Comparison of ENCODE assay signal across 8 mouse cellular contexts in the genomic region with DNA sequence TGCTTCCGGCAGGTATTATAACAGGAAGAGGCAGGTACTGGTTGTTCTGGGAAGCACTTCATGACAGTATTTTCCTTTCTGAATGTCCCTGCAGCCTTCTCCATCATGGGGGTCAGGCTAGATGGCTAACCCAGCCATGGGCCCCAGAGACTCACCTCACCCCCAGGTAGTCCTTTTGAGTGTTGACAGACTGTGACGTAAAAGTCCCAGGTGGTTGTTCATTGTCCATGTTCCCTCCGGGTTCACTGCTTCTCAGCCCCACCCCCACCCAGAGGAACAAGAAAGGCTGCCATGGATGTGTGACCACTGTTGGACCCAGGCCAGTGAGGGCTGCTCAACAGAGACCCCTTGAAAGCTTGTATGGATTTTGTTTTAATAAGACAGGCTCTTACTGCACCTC. TPM values are rescaled to one million over a fixed set of nuclear protein-coding genes. Genes with fewer than 3 reads are reported as not detected.
DNase-seq lines count a peak whose midpoint lies in the region; ATAC-seq and TF ChIP-seq lines count a peak whose summit lies in the region.

No protein-coding gene starts in this region.

- no peak for ATAC-seq in heart, embryonic 14.5 days (ENCODE audit: insufficient number of reproducible peaks, insufficient read depth, low FRiP score, low read depth)
- ATAC-seq in forebrain, embryonic 13.5 days: no peak
- ATAC-seq in erythroid progenitor cell, adult 5-6 weeks (replicated peaks; ENCODE audit: low FRiP score, poor library complexity, severe bottlenecking): no peak

- 57% methylated on average over 3 of the region's 3 CpGs for WGBS in heart, embryonic 14.5 days
- 43% methylated on average over 3 of the region's 3 CpGs for WGBS in forebrain, embryonic 13.5 days

- peaks cover 17 to 25% of the 10 kb centered on the region in 2 experiments for H3K4me1 ChIP-seq in heart, embryonic 14.5 days (ENCODE audit: control insufficient read depth in 2 of 2, insufficient read depth in 2 of 2, low read length in 2 of 2)
- H3K4me1 ChIP-seq in forebrain, embryonic 13.5 days: peaks cover 40% of the 10 kb centered on the region

- peak overlapping the region; percentile 77 to 80 for H3K27ac ChIP-seq in heart, embryonic 14.5 days (replicated peaks in 1 of 2; ENCODE audit: control insufficient read depth in 1 of 2, insufficient read depth in 1 of 2, low read depth in 2 of 2, low read length in 2 of 2)
- peak overlapping the region; percentile 76 for H3K27ac ChIP-seq in forebrain, embryonic 13.5 days

- TF ChIP-seq POLR2A in myocyte (IDR thresholded peaks at IDR 0.05; ENCODE audit: insufficient read length, low read depth): no peak

- H3ac ChIP-seq in myocyte (ENCODE audit: control insufficient read depth, insufficient read length): no peak overlapping the region

- peaks cover 59% of the 10 kb centered on the region for H3K36me3 ChIP-seq in heart, embryonic 14.5 days (ENCODE audit: control insufficient read depth, insufficient read depth, low read length)
- peaks cover 51% of the 10 kb centered on the region for H3K36me3 ChIP-seq in forebrain, embryonic 13.5 days (ENCODE audit: poor library complexity, severe bottlenecking)
- H3K36me3 ChIP-seq in myocyte (ENCODE audit: control insufficient read depth, insufficient read depth): peaks cover 7% of the 10 kb centered on the region

- peak overlapping the region; percentile 88 for H3K4me2 ChIP-seq in heart, embryonic 14.5 days (ENCODE audit: low read length)
- peak overlapping the region; percentile 81 for H3K4me2 ChIP-seq in forebrain, embryonic 13.5 days
- H3K4me2 ChIP-seq in myocyte (ENCODE audit: low read depth): peak overlapping the region; percentile 85

- peaks cover 10% of the 10 kb centered on the region for H3K79me2 ChIP-seq in myocyte (ENCODE audit: control insufficient read depth, insufficient read depth)

- H3K4me3 ChIP-seq in heart, embryonic 14.5 days (ENCODE audit: control insufficient read depth in 1 of 2, insufficient read depth in 1 of 2, low read depth in 1 of 2, low read length in 2 of 2): peak overlapping the region in 1 of 2 experiments; percentile 93; a peak in 2 of 4 replicates
- peak overlapping the region; percentile 96 for H3K4me3 ChIP-seq in forebrain, embryonic 13.5 days
- peak overlapping the region; percentile 68 for H3K4me3 ChIP-seq in myocyte

- no peak for DNase-seq in heart, postnatal 10 days
- DNase-seq in kidney, postnatal 25 days: peak; percentile 49 to 74
- no peak for DNase-seq in spleen, postnatal 14 days (ENCODE audit: low spot score in 2 of 2)
- no peak for DNase-seq in adrenal gland, postnatal 10 days

- intact Hi-C loops in heart, postnatal 10 days (cut with DNase I): loop anchor here (2.0 to 5.0 kb wide), 3 partner anchors 17 to 119 kb away; a partner anchor contains a TSS

- H3K9me3 ChIP-seq in heart, embryonic 14.5 days (ENCODE audit: control insufficient read depth, low read length): no peaks in the 10 kb centered on the region
- no peaks in the 10 kb centered on the region for H3K9me3 ChIP-seq in forebrain, embryonic 13.5 days (replicated peaks)

- no peaks in the 10 kb centered on the region for H3K27me3 ChIP-seq in heart, embryonic 14.5 days (ENCODE audit: control insufficient read depth, insufficient read depth, low read length)
- H3K27me3 ChIP-seq in forebrain, embryonic 13.5 days: no peaks in the 10 kb centered on the region
- H3K27me3 ChIP-seq in myocyte (ENCODE audit: control insufficient read depth, insufficient read depth, insufficient read length): no peaks in the 10 kb centered on the region

- H3K9ac ChIP-seq in heart, embryonic 14.5 days (ENCODE audit: low read length): peak overlapping the region; percentile 90
- peak overlapping the region; percentile 92 for H3K9ac ChIP-seq in forebrain, embryonic 13.5 days

TF ChIP-seq in myocyte, 11 proteins besides CTCF, POLR2A, EP300 and RAD21:
- no peak for TF ChIP-seq MYOG (IDR thresholded peaks at IDR 0.05; ENCODE audit: control insufficient read depth in 1 of 3, insufficient read depth in 1 of 3, insufficient read length in 2 of 3, low read depth in 2 of 3)
- no peak for TF ChIP-seq POLR2AphosphoS2 (IDR thresholded peaks at IDR 0.05; ENCODE audit: insufficient read length, low read depth)
- TF ChIP-seq TCF12 (IDR thresholded peaks at IDR 0.05; ENCODE audit: insufficient read depth, poor library complexity, severe bottlenecking): no peak
- TF ChIP-seq USF1 (IDR thresholded peaks at IDR 0.05; ENCODE audit: low read depth): no peak
- TF ChIP-seq SRF (IDR thresholded peaks at IDR 0.05; ENCODE audit: control insufficient read depth, insufficient read length, low read depth): no peak
- no peak for TF ChIP-seq E2F4 (IDR thresholded peaks at IDR 0.05; ENCODE audit: insufficient read depth)
- TF ChIP-seq CEBPB (IDR thresholded peaks at IDR 0.05; ENCODE audit: insufficient read depth, poor library complexity, severe bottlenecking): no peak
- TF ChIP-seq MAX (IDR thresholded peaks at IDR 0.05; ENCODE audit: low read depth): no peak
- no peak for TF ChIP-seq REST (IDR thresholded peaks at IDR 0.05; ENCODE audit: insufficient read depth, insufficient read length)
- no peak for TF ChIP-seq MYOD1 (IDR thresholded peaks at IDR 0.05; ENCODE audit: control insufficient read depth in 1 of 3, insufficient read length in 2 of 3, low read depth in 2 of 3)
- no peak for TF ChIP-seq TCF3 (IDR thresholded peaks at IDR 0.05; ENCODE audit: insufficient read length, low read depth)

RNA-seq across cellular contexts. Expression of a gene that starts 1.7 kb away (rescaled TPM):
- 39.4 and 41.7 TPM in 2 replicates for polyA plus RNA-seq in heart, embryonic 14.5 days (2014; fragmentation: Nextera tagmentation; extraction: Ambion mirVana)
- total RNA-seq in heart, postnatal 10 days (2021): 10 to 100 TPM; 24.8 to 25.0 TPM
- 31.1 and 41.9 TPM in 2 replicates for polyA plus RNA-seq in forebrain, embryonic 13.5 days (2015; fragmentation: Nextera tagmentation; extraction: Ambion mirVana)
- 43.8 TPM for polyA plus RNA-seq in myocyte (2012; fragmentation: generic; extraction: Trizol)
- total RNA-seq in erythroid progenitor cell, adult 5-6 weeks (2015; ENCODE audit: low replicate concordance): 7.2 and 17.6 TPM in 2 replicates
- 25.4 and 40.1 TPM in 2 replicates for total RNA-seq in erythroid progenitor cell, adult 5-6 weeks (2017; ENCODE audit: low replicate concordance)
- 10 to 100 TPM; 58.5 to 60.9 TPM for total RNA-seq in adrenal gland, postnatal 10 days (2021)

RNA-seq across cellular contexts. Expression of a gene that starts 8.9 kb away (rescaled TPM):
- 225 and 239 TPM in 2 replicates for polyA plus RNA-seq in heart, embryonic 14.5 days (2014; fragmentation: Nextera tagmentation; extraction: Ambion mirVana)
- total RNA-seq in heart, postnatal 10 days (2021): 100 to 1,000 TPM; 227 to 233 TPM
- polyA plus RNA-seq in forebrain, embryonic 13.5 days (2015; fragmentation: Nextera tagmentation; extraction: Ambion mirVana): 127 TPM in 2 replicates
- 218 TPM for polyA plus RNA-seq in myocyte (2012; fragmentation: generic; extraction: Trizol)
- total RNA-seq in erythroid progenitor cell, adult 5-6 weeks (2015; ENCODE audit: low replicate concordance): 10.8 and 17.6 TPM in 2 replicates
- total RNA-seq in erythroid progenitor cell, adult 5-6 weeks (2017; ENCODE audit: low replicate concordance): 11.6 and 13.7 TPM in 2 replicates
- total RNA-seq in adrenal gland, postnatal 10 days (2021): 100 to 1,000 TPM; 179 to 189 TPM

RNA-seq across cellular contexts. Expression of a gene that starts 25.9 kb away (rescaled TPM):
- polyA plus RNA-seq in heart, embryonic 14.5 days (2014; fragmentation: Nextera tagmentation; extraction: Ambion mirVana): 40.0 and 44.4 TPM in 2 replicates
- 10 to 100 TPM; 13.6 to 16.5 TPM for total RNA-seq in heart, postnatal 10 days (2021)
- 49.8 and 56.5 TPM in 2 replicates for polyA plus RNA-seq in forebrain, embryonic 13.5 days (2015; fragmentation: Nextera tagmentation; extraction: Ambion mirVana)
- polyA plus RNA-seq in myocyte (2012; fragmentation: generic; extraction: Trizol): 15.6 TPM
- total RNA-seq in erythroid progenitor cell, adult 5-6 weeks (2015; ENCODE audit: low replicate concordance): 13.8 and 22.0 TPM in 2 replicates
- 3.8 and 16.7 TPM in 2 replicates for total RNA-seq in erythroid progenitor cell, adult 5-6 weeks (2017; ENCODE audit: low replicate concordance)
- 10 to 100 TPM; 20.6 to 20.9 TPM for total RNA-seq in adrenal gland, postnatal 10 days (2021)

RNA-seq across cellular contexts. Expression of a gene that starts 35.4 kb away (rescaled TPM):
- 19.5 and 20.2 TPM in 2 replicates for polyA plus RNA-seq in heart, embryonic 14.5 days (2014; fragmentation: Nextera tagmentation; extraction: Ambion mirVana)
- total RNA-seq in heart, postnatal 10 days (2021): 1 to 10 TPM; 6.4 to 7.9 TPM
- polyA plus RNA-seq in forebrain, embryonic 13.5 days (2015; fragmentation: Nextera tagmentation; extraction: Ambion mirVana): 30.9 and 31.3 TPM in 2 replicates
- 11.4 TPM for polyA plus RNA-seq in myocyte (2012; fragmentation: generic; extraction: Trizol)
- total RNA-seq in erythroid progenitor cell, adult 5-6 weeks (2015; ENCODE audit: low replicate concordance): 5.8 and 26.8 TPM in 2 replicates
- total RNA-seq in erythroid progenitor cell, adult 5-6 weeks (2017; ENCODE audit: low replicate concordance): 21.2 and 24.0 TPM in 2 replicates
- total RNA-seq in adrenal gland, postnatal 10 days (2021): 10 to 100 TPM; 16.1 to 18.8 TPM

RNA-seq across cellular contexts. Expression of a gene that starts 35.5 kb away (rescaled TPM):
- polyA plus RNA-seq in heart, embryonic 14.5 days (2014; fragmentation: Nextera tagmentation; extraction: Ambion mirVana): 24.9 and 26.0 TPM in 2 replicates
- 10 to 100 TPM; 33.5 to 35.2 TPM for total RNA-seq in heart, postnatal 10 days (2021)
- 9.2 and 10.7 TPM in 2 replicates for polyA plus RNA-seq in forebrain, embryonic 13.5 days (2015; fragmentation: Nextera tagmentation; extraction: Ambion mirVana)
- polyA plus RNA-seq in myocyte (2012; fragmentation: generic; extraction: Trizol): 17.4 TPM
- 4.3 TPM in 1 of 2 replicates, not detected in the other for total RNA-seq in erythroid progenitor cell, adult 5-6 weeks (2015; ENCODE audit: low replicate concordance)
- total RNA-seq in erythroid progenitor cell, adult 5-6 weeks (2017; ENCODE audit: low replicate concordance): 1.4 and 5.0 TPM in 2 replicates
- 10 to 100 TPM; 59.0 to 82.0 TPM for total RNA-seq in adrenal gland, postnatal 10 days (2021)

Comparison
In these comparisons a context has a peak if more than half of its experiments do, and no peak if none do; other contexts are left out.
1. DNase-seq: peak in kidney, postnatal 25 days (2 of 2); none in heart, postnatal 10 days (0 of 2), spleen, postnatal 14 days (0 of 2) and adrenal gland, postnatal 10 days (single experiment).
2. RNA of a gene that starts 8.9 kb away (total RNA-seq): 227 to 233 TPM in heart, postnatal 10 days and 179 to 189 TPM in adrenal gland, postnatal 10 days; 10.8 to 17.6 TPM in erythroid progenitor cell, adult 5-6 weeks; every median in the first group is over 4 times any median in the second.
3. Peak in every context shown above with its lines, with median percentiles within 50 percentile points of each other: H3K4me2 ChIP-seq.